Mouse (Mus musculus) frontal cortex, postnatal 14 days (tissue): ENCODE measurements around the gene Dennd6b.

ENCODE experiments used
- DNase-seq, 2 experiments: peaks; one replicate each; pipeline ENCODE4 v3.0.0; 2022; ENCODE audit warnings: low spot score in 2 of 2

Gene Dennd6b

GRCm38 (mm10) chr15:89181561-89182270 is 14.6 kb downstream of the Dennd6b start:
- no peak for DNase-seq

GRCm38 (mm10) chr15:89180571-89181229 is 15.6 kb downstream of the Dennd6b start, which contains the start of gene Plxnb2:
TSS of gene Plxnb2 (minus strand) at chr15:89180788.
- peak; percentile 68 to 78 for DNase-seq

- DNase-seq, result no peak
Observed at GRCm38 (mm10) chr15:89180081-89180541, 16.2 kb downstream of the Dennd6b start.

- no peak for DNase-seq
Observed at GRCm38 (mm10) chr15:89179630-89179964, 16.7 kb downstream of the Dennd6b start.

- DNase-seq, result no peak
Observed at GRCm38 (mm10) chr15:89178954-89179629, 17.2 kb downstream of the Dennd6b start.

- no peak for DNase-seq
Observed at GRCm38 (mm10) chr15:89178260-89178860, 17.9 kb downstream of the Dennd6b start.

GRCm38 (mm10) chr15:89177576-89178259 is 18.6 kb downstream of the Dennd6b start:
- DNase-seq, result no peak

GRCm38 (mm10) chr15:89177121-89177520 is 19.2 kb downstream of the Dennd6b start:
- no peak for DNase-seq

- no peak for DNase-seq
Observed at GRCm38 (mm10) chr15:89175411-89176155, 20.7 kb downstream of the Dennd6b start.

GRCm38 (mm10) chr15:89174889-89175339 is 21.4 kb downstream of the Dennd6b start:
- no peak for DNase-seq

- DNase-seq, result no peak
Observed at GRCm38 (mm10) chr15:89173906-89174214, 22.4 kb downstream of the Dennd6b start.

GRCm38 (mm10) chr15:89173024-89173905 is 23.0 kb downstream of the Dennd6b start:
- no peak for DNase-seq

GRCm38 (mm10) chr15:89172276-89172935 is 23.9 kb downstream of the Dennd6b start:
- no peak for DNase-seq

- no peak for DNase-seq
Observed at GRCm38 (mm10) chr15:89171526-89172051, 24.7 kb downstream of the Dennd6b start.

GRCm38 (mm10) chr15:89170102-89170501 is 26.2 kb downstream of the Dennd6b start:
- no peak for DNase-seq

GRCm38 (mm10) chr15:89169431-89169830 is 26.9 kb downstream of the Dennd6b start:
- DNase-seq, result peak; percentile 71 to 72

- no peak for DNase-seq
Observed at GRCm38 (mm10) chr15:89168922-89169321, 27.4 kb downstream of the Dennd6b start.

- no peak for DNase-seq
Observed at GRCm38 (mm10) chr15:89165478-89165877, 30.8 kb downstream of the Dennd6b start.

GRCm38 (mm10) chr15:89161397-89161796 is 34.9 kb downstream of the Dennd6b start:
- no peak for DNase-seq
